8 mouse cellular contexts compared by ENCODE assay signal in genomic region chr14:55578668-55579269, GRCm38 (mm10). TPM values are rescaled to one million over a fixed set of nuclear protein-coding genes. Genes with fewer than 3 reads are reported as not detected.
DNase-seq lines count a peak whose midpoint lies in the region; ATAC-seq and TF ChIP-seq lines count a peak whose summit lies in the region.

No protein-coding gene starts in this region.

- DNase-seq in thymus, adult 2 months = no peak
- DNase-seq in thymus, postnatal 36 days = no peak
- DNase-seq in heart, embryonic 10.5 days (ENCODE audit: low spot score) = no peak
- peak; percentile 75 for DNase-seq in kidney, adult 2 months
- peak; percentile 71 for DNase-seq in lung, embryonic 14.5 days
- DNase-seq in left cerebral cortex, adult 18-20 months (ENCODE audit: low spot score in 2 of 2) = no peak

- peak overlapping the region; percentile 20; the same call in 1 of the 2 replicates for H3K27ac ChIP-seq in thymus, adult 2 months (ENCODE audit: control insufficient read depth, insufficient read depth, low read length)
- H3K27ac ChIP-seq in brown adipose tissue, adult 24 weeks (replicated peaks; ENCODE audit: low read depth, low read length) = peak overlapping the region; percentile 76
- H3K27ac ChIP-seq in heart, embryonic 10.5 days = peak overlapping the region; percentile 94
- H3K27ac ChIP-seq in kidney, adult 2 months (ENCODE audit: insufficient read depth, low read depth, low read length) = peak overlapping the region; percentile 84
- peak overlapping the region; percentile 88 for H3K27ac ChIP-seq in lung, embryonic 14.5 days (ENCODE audit: low read depth)
- H3K27ac ChIP-seq in olfactory bulb, adult 2 months (ENCODE audit: insufficient read depth, low read depth, low read length) = peak overlapping the region; percentile 44

- no peaks in the 10 kb centered on the region for H3K9me3 ChIP-seq in heart, embryonic 10.5 days
- H3K9me3 ChIP-seq in lung, embryonic 14.5 days (ENCODE audit: low read depth, low read length) = no peaks in the 10 kb centered on the region

- H3K36me3 ChIP-seq in thymus, adult 2 months (ENCODE audit: control insufficient read depth, insufficient read depth, low read length) = peaks cover 11% of the 10 kb centered on the region; the same call in 1 of the 2 replicates
- peaks cover 28% of the 10 kb centered on the region for H3K36me3 ChIP-seq in heart, embryonic 10.5 days
- H3K36me3 ChIP-seq in kidney, adult 2 months (ENCODE audit: control insufficient read depth, insufficient read depth, low read length) = no peaks in the 10 kb centered on the region
- H3K36me3 ChIP-seq in lung, embryonic 14.5 days (ENCODE audit: insufficient read depth) = peaks cover 16% of the 10 kb centered on the region

- peaks cover 16% of the 10 kb centered on the region; the same call in 1 of the 2 replicates for H3K4me1 ChIP-seq in thymus, adult 2 months (replicated peaks; ENCODE audit: control insufficient read depth, insufficient read depth, low read length)
- H3K4me1 ChIP-seq in brown adipose tissue, adult 24 weeks (ENCODE audit: control insufficient read depth, insufficient read depth, insufficient read length, low read length) = no peaks in the 10 kb centered on the region
- H3K4me1 ChIP-seq in heart, embryonic 10.5 days = peaks cover 44% of the 10 kb centered on the region
- peaks cover 7% of the 10 kb centered on the region; the same call in 1 of the 2 replicates for H3K4me1 ChIP-seq in kidney, adult 2 months (ENCODE audit: control insufficient read depth, insufficient read depth, low read length)
- H3K4me1 ChIP-seq in lung, embryonic 14.5 days (ENCODE audit: insufficient read depth) = 0 out of 2 replicates have a peak, but pooled peaks cover 6% of the 10 kb centered on the region
- H3K4me1 ChIP-seq in olfactory bulb, adult 2 months (ENCODE audit: control insufficient read depth, insufficient read depth, low read length) = peaks cover 8% of the 10 kb centered on the region

- peak overlapping the region; percentile 91 for H3K9ac ChIP-seq in lung, embryonic 14.5 days

- TF ChIP-seq POLR2A in thymus, adult 2 months (IDR thresholded peaks at IDR 0.05; ENCODE audit: control insufficient read depth, extremely low read depth, insufficient read depth, low read length, poor library complexity) = no peak
- TF ChIP-seq POLR2A in kidney, adult 2 months (IDR thresholded peaks at IDR 0.05; ENCODE audit: low read depth, low read length) = no peak
- no peak for TF ChIP-seq POLR2A in olfactory bulb, adult 2 months (IDR thresholded peaks at IDR 0.05; ENCODE audit: insufficient read depth, low read depth, low read length)

- peak overlapping the region; percentile 78 for H3K4me2 ChIP-seq in lung, embryonic 14.5 days

- H3K4me3 ChIP-seq in thymus, adult 2 months (ENCODE audit: control insufficient read depth, insufficient read depth, low read length) = peak overlapping the region; percentile 69
- H3K4me3 ChIP-seq in brown adipose tissue, adult 24 weeks (ENCODE audit: insufficient read depth, low read depth, low read length) = peak overlapping the region; percentile 87
- H3K4me3 ChIP-seq in heart, embryonic 10.5 days = peak overlapping the region; percentile 84
- H3K4me3 ChIP-seq in kidney, adult 2 months (ENCODE audit: insufficient read depth, low read depth, low read length) = peak overlapping the region; percentile 85
- H3K4me3 ChIP-seq in lung, embryonic 14.5 days (ENCODE audit: low read depth, low read length) = peak overlapping the region; percentile 77
- peak overlapping the region; percentile 65 for H3K4me3 ChIP-seq in olfactory bulb, adult 2 months (ENCODE audit: insufficient read depth, low read depth, low read length)

- TF ChIP-seq CTCF in thymus, adult 2 months (IDR thresholded peaks at IDR 0.05; ENCODE audit: borderline replicate concordance, control insufficient read depth, extremely low read depth, insufficient read depth, low read length, poor library complexity) = no peak; the same call in 1 of the 2 replicates
- no peak for TF ChIP-seq CTCF in kidney, adult 2 months (conservative IDR thresholded peaks at IDR 0.05; ENCODE audit: insufficient read depth, insufficient read length, low read depth, low read length)
- 0 out of 2 replicates have a peak, but pooled peaks have one; percentile 8 for TF ChIP-seq CTCF in lung, embryonic 14.5 days (IDR thresholded peaks at IDR 0.05; ENCODE audit: low read depth)
- no peak for TF ChIP-seq CTCF in olfactory bulb, adult 2 months (IDR thresholded peaks at IDR 0.05; ENCODE audit: insufficient read depth, low read depth, low read length)

- no peaks in the 10 kb centered on the region for H3K27me3 ChIP-seq in thymus, adult 2 months (ENCODE audit: control insufficient read depth, insufficient read depth, low read length)
- H3K27me3 ChIP-seq in heart, embryonic 10.5 days (ENCODE audit: insufficient read depth, poor library complexity, severe bottlenecking) = no peaks in the 10 kb centered on the region
- H3K27me3 ChIP-seq in kidney, adult 2 months (replicated peaks; ENCODE audit: control insufficient read depth, insufficient read depth, low read length) = no peaks in the 10 kb centered on the region
- H3K27me3 ChIP-seq in lung, embryonic 14.5 days (ENCODE audit: insufficient read depth, low read length) = no peaks in the 10 kb centered on the region

- peak; percentile 43; the same call in 1 of the 2 replicates for ATAC-seq in lung, embryonic 14.5 days (ENCODE audit: insufficient read depth)

- WGBS in thymus, adult 2 months = 11% methylated on average over 6 of the region's 6 CpGs
- WGBS in heart, embryonic 10.5 days = 32% methylated on average over 6 of the region's 6 CpGs
- WGBS in kidney, adult 2 months = 24% methylated on average over 6 of the region's 6 CpGs
- 27% methylated on average over 6 of the region's 6 CpGs for WGBS in lung, embryonic 14.5 days
- 41% methylated on average over 6 of the region's 6 CpGs for WGBS in olfactory bulb, adult 2 months

RNA-seq across cellular contexts. Expression of gene Psme1, which starts 0.8 kb away (rescaled TPM):
- polyA plus RNA-seq in thymus, adult 2 months (2012; rRNA removed) = 129 and 136 TPM in 2 replicates
- 191 and 217 TPM in 2 replicates for polyA plus RNA-seq in brown adipose tissue, adult 24 weeks (2012; ENCODE audit: insufficient read depth, insufficient read length, missing spikeins)
- polyA plus RNA-seq in heart, embryonic 10.5 days (2016; fragmentation: Nextera tagmentation; extraction: Ambion mirVana) = 173 and 196 TPM in 2 replicates
- polyA plus RNA-seq in kidney, adult 2 months (2012; rRNA removed) = 60.5 and 77.5 TPM in 2 replicates
- 139 and 142 TPM in 2 replicates for polyA plus RNA-seq in lung, embryonic 14.5 days (2014; fragmentation: Nextera tagmentation; extraction: Ambion mirVana)
- not detected in 2 replicates for polyA plus RNA-seq in olfactory bulb, adult 2 months (2012; ENCODE audit: insufficient read depth, insufficient read length, low replicate concordance, missing spikeins)
- 10 to 100 TPM; 47.2 to 58.6 TPM for total RNA-seq in left cerebral cortex, adult 18-20 months (2021)

RNA-seq across cellular contexts. Expression of gene Fitm1, which starts 3.4 kb away (rescaled TPM):
- 1.7 and 20.2 TPM in 2 replicates for polyA plus RNA-seq in thymus, adult 2 months (2012; rRNA removed)
- 4.7 and 5.4 TPM in 2 replicates for polyA plus RNA-seq in brown adipose tissue, adult 24 weeks (2012; ENCODE audit: insufficient read depth, insufficient read length, missing spikeins)
- polyA plus RNA-seq in heart, embryonic 10.5 days (2016; fragmentation: Nextera tagmentation; extraction: Ambion mirVana) = 74.6 and 136 TPM in 2 replicates
- polyA plus RNA-seq in kidney, adult 2 months (2012; rRNA removed) = 115 and 116 TPM in 2 replicates
- 0.76 and 1.7 TPM in 2 replicates for polyA plus RNA-seq in lung, embryonic 14.5 days (2014; fragmentation: Nextera tagmentation; extraction: Ambion mirVana)
- polyA plus RNA-seq in olfactory bulb, adult 2 months (2012; ENCODE audit: insufficient read depth, insufficient read length, low replicate concordance, missing spikeins) = not detected in 2 replicates
- not detected for total RNA-seq in left cerebral cortex, adult 18-20 months (2021)

RNA-seq across cellular contexts. Expression of gene Emc9, which starts 6.3 kb away (rescaled TPM):
- 7.4 and 13.4 TPM in 2 replicates for polyA plus RNA-seq in thymus, adult 2 months (2012; rRNA removed)
- polyA plus RNA-seq in brown adipose tissue, adult 24 weeks (2012; ENCODE audit: insufficient read depth, insufficient read length, missing spikeins) = 42.1 and 45.5 TPM in 2 replicates
- 17.1 and 22.1 TPM in 2 replicates for polyA plus RNA-seq in heart, embryonic 10.5 days (2016; fragmentation: Nextera tagmentation; extraction: Ambion mirVana)
- 21.9 and 24.9 TPM in 2 replicates for polyA plus RNA-seq in kidney, adult 2 months (2012; rRNA removed)
- polyA plus RNA-seq in lung, embryonic 14.5 days (2014; fragmentation: Nextera tagmentation; extraction: Ambion mirVana) = 2.1 and 2.4 TPM in 2 replicates
- polyA plus RNA-seq in olfactory bulb, adult 2 months (2012; ENCODE audit: insufficient read depth, insufficient read length, low replicate concordance, missing spikeins) = not detected in 2 replicates
- total RNA-seq in left cerebral cortex, adult 18-20 months (2021) = 10 to 100 TPM; 44.7 to 58.2 TPM

RNA-seq across cellular contexts. Expression of gene Psme2, which starts 12.1 kb away (rescaled TPM):
- polyA plus RNA-seq in thymus, adult 2 months (2012; rRNA removed) = 98.7 and 104 TPM in 2 replicates
- polyA plus RNA-seq in brown adipose tissue, adult 24 weeks (2012; ENCODE audit: insufficient read depth, insufficient read length, missing spikeins) = 248 and 256 TPM in 2 replicates
- polyA plus RNA-seq in heart, embryonic 10.5 days (2016; fragmentation: Nextera tagmentation; extraction: Ambion mirVana) = 188 and 205 TPM in 2 replicates
- 53.1 and 60.2 TPM in 2 replicates for polyA plus RNA-seq in kidney, adult 2 months (2012; rRNA removed)
- 228 and 242 TPM in 2 replicates for polyA plus RNA-seq in lung, embryonic 14.5 days (2014; fragmentation: Nextera tagmentation; extraction: Ambion mirVana)
- not detected in 2 replicates for polyA plus RNA-seq in olfactory bulb, adult 2 months (2012; ENCODE audit: insufficient read depth, insufficient read length, low replicate concordance, missing spikeins)
- 10 to 100 TPM; 59.6 to 65.7 TPM for total RNA-seq in left cerebral cortex, adult 18-20 months (2021)

RNA-seq across cellular contexts. Expression of gene Rnf31, which starts 12.7 kb away (rescaled TPM):
- 84.0 and 89.3 TPM in 2 replicates for polyA plus RNA-seq in thymus, adult 2 months (2012; rRNA removed)
- 11.1 and 12.0 TPM in 2 replicates for polyA plus RNA-seq in brown adipose tissue, adult 24 weeks (2012; ENCODE audit: insufficient read depth, insufficient read length, missing spikeins)
- polyA plus RNA-seq in heart, embryonic 10.5 days (2016; fragmentation: Nextera tagmentation; extraction: Ambion mirVana) = 14.4 and 21.9 TPM in 2 replicates
- 27.0 and 27.6 TPM in 2 replicates for polyA plus RNA-seq in kidney, adult 2 months (2012; rRNA removed)
- polyA plus RNA-seq in lung, embryonic 14.5 days (2014; fragmentation: Nextera tagmentation; extraction: Ambion mirVana) = 14.4 and 16.9 TPM in 2 replicates
- polyA plus RNA-seq in olfactory bulb, adult 2 months (2012; ENCODE audit: insufficient read depth, insufficient read length, low replicate concordance, missing spikeins) = not detected in 2 replicates
- 10 to 100 TPM; 42.0 to 46.2 TPM for total RNA-seq in left cerebral cortex, adult 18-20 months (2021)

Comparison
In these comparisons a context has a peak if more than half of its experiments do, and no peak if none do; other contexts are left out.
1. DNase-seq: peak in kidney, adult 2 months (single experiment) and lung, embryonic 14.5 days (single experiment); none in thymus, adult 2 months (single experiment), thymus, postnatal 36 days (0 of 2), heart, embryonic 10.5 days (single experiment) and left cerebral cortex, adult 18-20 months (0 of 2).
2. H3K27ac ChIP-seq: peak in every context shown above with its lines; median percentile 94 in heart, embryonic 10.5 days; 88 in lung, embryonic 14.5 days; 84 in kidney, adult 2 months; 76 in brown adipose tissue, adult 24 weeks; 44 in olfactory bulb, adult 2 months; 20 in thymus, adult 2 months.
3. Peak in every context shown above with its lines, with median percentiles within 50 percentile points of each other: H3K4me3 ChIP-seq.